Mouse (Mus musculus) thymus, postnatal 14 days (tissue): Measurements from ENCODE around the gene Khnyn.

Source experiments
- DNase-seq: peaks from one replicate; pipeline ENCODE4 v3.0.0; 2021

Khnyn gene

GRCm38 (mm10) chr14:55922475-55923232, 37.9 kb downstream of the Khnyn start:
- no peak for DNase-seq

- no peak for DNase-seq
Measured at GRCm38 (mm10) chr14:55926847-55927246, 42.1 kb downstream of the Khnyn start.

GRCm38 (mm10) chr14:55929263-55929997, 44.7 kb downstream of the Khnyn start:
- DNase-seq: no peak

GRCm38 (mm10) chr14:55933586-55933985, 48.8 kb downstream of the Khnyn start:
- no peak for DNase-seq

- DNase-seq: no peak
Measured at GRCm38 (mm10) chr14:55940070-55940800, 55.5 kb downstream of the Khnyn start.

GRCm38 (mm10) chr14:55943601-55944000, 58.9 kb downstream of the Khnyn start:
- DNase-seq: no peak

- no peak for DNase-seq
Measured at GRCm38 (mm10) chr14:55944575-55944974, 59.8 kb downstream of the Khnyn start, which contains the start of gene Cma1. Cma1 (minus strand) TSS chr14:55944675.

- DNase-seq: no peak
Measured at GRCm38 (mm10) chr14:55946269-55946969, 61.7 kb downstream of the Khnyn start.
